Mouse (Mus musculus): ENCODE measurements around the gene Cwf19l2. TPM values are rescaled to one million over a fixed set of nuclear protein-coding genes. Genes with fewer than 3 reads are reported as not detected.
"Not testable (repeated sequence)": the region's sequence is repeated elsewhere in the genome, so short reads cannot be mapped to it uniquely, and the experiment has no call there.

Cwf19l2 gene
- 13.1 and 13.2 TPM in 2 replicates for polyA plus RNA-seq (2015; fragmentation: Nextera tagmentation; extraction: Ambion mirVana)

- Histone ChIP-seq H3K27ac (peak within 1 kb of the TSS; percentile 94), H3K9me3 (no peaks in the 10 kb centered on the region), H3K4me2 (peak within 1 kb of the TSS; percentile 64), H3K4me1 (no peaks in the 10 kb centered on the region), H3K36me3 (no peaks in the 10 kb centered on the region), H3K9ac (peak within 1 kb of the TSS; percentile 73; the same call in 1 of the 2 replicates), H3K4me3 (replicated peaks) (peak within 1 kb of the TSS; percentile 69), H3K27me3 (replicated peaks) (no peaks in the 10 kb centered on the region)
- WGBS = under 1% methylated on average over 28 of the region's 28 CpGs
- ATAC-seq (ENCODE audit: insufficient read depth, low FRiP score, low read depth) = peak; percentile 92
These were observed at the start of gene Cwf19l2 for GRCm38 (mm10) chr9:3403251-3404208. Cwf19l2 (plus strand) TSS chr9:3403592.

GRCm38 (mm10) chr9:3376323-3376722 lies 27.1 kb upstream of the Cwf19l2 start:
- H3K4me2 ChIP-seq; ATAC-seq (ENCODE audit: insufficient read depth, low FRiP score, low read depth): not testable (repeated sequence)
- 46% methylated on average over 1 of the region's 1 CpGs for WGBS

GRCm38 (mm10) chr9:3404372-3404771 lies 980 bp downstream of the Cwf19l2 start:
- Histone ChIP-seq H3K4me2 (peak overlapping the region; percentile 58), H3K36me3 (no peaks in the 10 kb centered on the region), H3K4me3 (replicated peaks) (peak overlapping the region; percentile 69), H3K27ac (peak overlapping the region; percentile 94), H3K4me1 (no peaks in the 10 kb centered on the region), H3K27me3 (replicated peaks) (no peaks in the 10 kb centered on the region), H3K9me3 (no peaks in the 10 kb centered on the region), H3K9ac (peak overlapping the region; percentile 73; the same call in 1 of the 2 replicates)
- 1% methylated on average over 13 of the region's 13 CpGs for WGBS
- ATAC-seq (ENCODE audit: insufficient read depth, low FRiP score, low read depth) = no peak

More at GRCm38 (mm10) chr9:3376323-3376722, 27.1 kb upstream of the Cwf19l2 start:
- H3K9ac ChIP-seq; H3K27ac ChIP-seq; H3K27me3 ChIP-seq (replicated peaks); H3K4me1 ChIP-seq; H3K4me3 ChIP-seq (replicated peaks); H3K36me3 ChIP-seq; H3K9me3 ChIP-seq: not testable (repeated sequence)

GRCm38 (mm10) chr9:3439555-3440300 lies 36.3 kb downstream of the Cwf19l2 start:
- H3K9me3 ChIP-seq; H3K4me3 ChIP-seq (replicated peaks); H3K4me2 ChIP-seq; H3K27ac ChIP-seq; H3K9ac ChIP-seq; H3K27me3 ChIP-seq (replicated peaks); ATAC-seq (ENCODE audit: insufficient read depth, low FRiP score, low read depth); H3K4me1 ChIP-seq; H3K36me3 ChIP-seq: not testable (repeated sequence)
- 88% methylated on average over 6 of the region's 6 CpGs for WGBS

GRCm38 (mm10) chr9:3471897-3472296 lies 68.5 kb downstream of the Cwf19l2 start:
- Histone ChIP-seq H3K27me3 (replicated peaks) (no peaks in the 10 kb centered on the region), H3K36me3 (no peaks in the 10 kb centered on the region)

GRCm38 (mm10) chr9:3518645-3519044 lies 115.3 kb downstream of the Cwf19l2 start:
- Histone ChIP-seq H3K4me1 (no peaks in the 10 kb centered on the region), H3K4me3 (replicated peaks) (no peak overlapping the region), H3K9me3 (no peaks in the 10 kb centered on the region), H3K9ac (no peak overlapping the region), H3K36me3 (no peaks in the 10 kb centered on the region), H3K27me3 (replicated peaks) (no peaks in the 10 kb centered on the region), H3K4me2 (no peak overlapping the region), H3K27ac (no peak overlapping the region)
- 95% methylated on average over 1 of the region's 1 CpGs for WGBS
- no peak for ATAC-seq (ENCODE audit: insufficient read depth, low FRiP score, low read depth)

More at GRCm38 (mm10) chr9:3471897-3472296, 68.5 kb downstream of the Cwf19l2 start:
- Histone ChIP-seq H3K27ac (no peak overlapping the region), H3K9ac (no peak overlapping the region), H3K4me1 (no peaks in the 10 kb centered on the region), H3K4me2 (no peak overlapping the region), H3K9me3 (no peaks in the 10 kb centered on the region), H3K4me3 (replicated peaks) (no peak overlapping the region)
- ATAC-seq (ENCODE audit: insufficient read depth, low FRiP score, low read depth) = no peak

GRCm38 (mm10) chr9:3519178-3519577 lies 115.8 kb downstream of the Cwf19l2 start:
- Histone ChIP-seq H3K9me3 (no peaks in the 10 kb centered on the region), H3K27me3 (replicated peaks) (no peaks in the 10 kb centered on the region), H3K4me3 (replicated peaks) (no peak overlapping the region), H3K9ac (no peak overlapping the region), H3K36me3 (no peaks in the 10 kb centered on the region), H3K4me1 (no peaks in the 10 kb centered on the region), H3K4me2 (no peak overlapping the region), H3K27ac (no peak overlapping the region)
- no peak for ATAC-seq (ENCODE audit: insufficient read depth, low FRiP score, low read depth)
- WGBS = 73% methylated on average over 1 of the region's 1 CpGs

- WGBS = 75% methylated on average over 2 of the region's 2 CpGs
- H3K4me1 ChIP-seq = no peaks in the 10 kb centered on the region
These were observed 117.6 kb downstream of the Cwf19l2 start for GRCm38 (mm10) chr9:3521031-3521430.

More at GRCm38 (mm10) chr9:3521031-3521430, 117.6 kb downstream of the Cwf19l2 start:
- H3K36me3 ChIP-seq = no peaks in the 10 kb centered on the region
- H3K9me3 ChIP-seq = no peaks in the 10 kb centered on the region
- no peak for ATAC-seq (ENCODE audit: insufficient read depth, low FRiP score, low read depth)
- H3K27ac ChIP-seq = no peak overlapping the region
- no peaks in the 10 kb centered on the region for H3K27me3 ChIP-seq (replicated peaks)
- no peak overlapping the region for H3K9ac ChIP-seq
- no peak overlapping the region for H3K4me2 ChIP-seq
- H3K4me3 ChIP-seq (replicated peaks) = no peak overlapping the region

Other genes starting within 250 kb of the Cwf19l2 start
- gene Alkbh8, start 68.5 kb upstream of the Cwf19l2 start, polyA plus RNA-seq (2015; fragmentation: Nextera tagmentation; extraction: Ambion mirVana) = 24.4 and 26.2 TPM in 2 replicates
- gene Gucy1a2, start 129.2 kb downstream of the Cwf19l2 start, polyA plus RNA-seq (2015; fragmentation: Nextera tagmentation; extraction: Ambion mirVana) = 1.6 TPM in 2 replicates

Measured in stomach, embryonic 15.5 days (tissue).